Mouse (Mus musculus) kidney, embryonic 14.5 days (tissue): Measurements from ENCODE around the gene Prdm10. TPM values are rescaled to one million over a fixed set of nuclear protein-coding genes. Genes with fewer than 3 reads are reported as not detected.

Experiments
- ATAC-seq: fragments of 200-750 bp; cut with Nextera tagmentation; 2 replicates; pipeline ENCODE4 v1.8.0; 2017; ENCODE audit warnings: moderate number of reproducible peaks, mild to moderate bottlenecking, moderate TSS enrichment, moderate library complexity; ENCODE audit not compliant: low FRiP score, low TSS enrichment
- H3K27ac ChIP-seq: fragments of 300-500 bp; sonication (generic); 2 replicates; pipeline ENCODE4 v1.5.1; 2014; ENCODE audit warnings: low read depth, mild to moderate bottlenecking, low read length, moderate library complexity, mixed read lengths
- H3K27me3 ChIP-seq: fragments of 300-500 bp; sonication (generic); 2 replicates; pipeline ENCODE4 v1.6.1; 2014; ENCODE audit warnings: mild to moderate bottlenecking, low read length; ENCODE audit not compliant: control insufficient read depth, insufficient read depth
- H3K36me3 ChIP-seq: fragments of 300-500 bp; sonication (generic); 2 replicates; pipeline ENCODE4 v1.6.1; 2014; ENCODE audit warnings: low read length, mixed read lengths; ENCODE audit not compliant: control insufficient read depth, insufficient read depth
- H3K4me1 ChIP-seq: fragments of 300-500 bp; sonication (generic); 2 replicates; pipeline ENCODE4 v1.6.1; 2014; ENCODE audit warnings: low read length, mixed read lengths; ENCODE audit not compliant: control insufficient read depth, insufficient read depth
- H3K4me2 ChIP-seq: fragments of 300-500 bp; sonication (generic); replicated peaks from 2 replicates; pipeline ENCODE4 v1.6.1; 2014; ENCODE audit warnings: low read depth, mild to moderate bottlenecking, low read length
- H3K4me3 ChIP-seq: fragments of 300-500 bp; sonication (generic); 2 replicates; pipeline ENCODE4 v1.5.1; 2014; ENCODE audit warnings: mild to moderate bottlenecking, low read length
- H3K9ac ChIP-seq: fragments of 300-500 bp; sonication (generic); 2 replicates; pipeline ENCODE4 v1.6.1; 2014; ENCODE audit warnings: low read depth, mild to moderate bottlenecking, low read length, moderate library complexity
- H3K9me3 ChIP-seq: fragments of 300-500 bp; sonication (generic); 2 replicates; pipeline ENCODE4 v1.6.1; 2016; ENCODE audit warnings: low read length; ENCODE audit not compliant: control insufficient read depth
- WGBS: fragments of 180-500 bp; shearing (Covaris S2); extraction: QIAGEN DNeasy Blood & Tissue Kit; methylation state at CpG from one replicate; pipeline ENCODE4 v1.1.7; 2014; 5-methylcytosine and 5-hydroxymethylcytosine counted together
- polyA plus RNA-seq: library from polyadenylated mRNA; unstranded; fragments of >200 nt; fragmentation: Nextera tagmentation; extraction: Ambion mirVana; gene quantifications from 2 replicates; pipeline ENCODE4 v1.2.1, GENCODE M21; 2014

Prdm10 gene
- polyA plus RNA-seq, 1 experiment from 2014 or later: 7.7 TPM

DNA sequence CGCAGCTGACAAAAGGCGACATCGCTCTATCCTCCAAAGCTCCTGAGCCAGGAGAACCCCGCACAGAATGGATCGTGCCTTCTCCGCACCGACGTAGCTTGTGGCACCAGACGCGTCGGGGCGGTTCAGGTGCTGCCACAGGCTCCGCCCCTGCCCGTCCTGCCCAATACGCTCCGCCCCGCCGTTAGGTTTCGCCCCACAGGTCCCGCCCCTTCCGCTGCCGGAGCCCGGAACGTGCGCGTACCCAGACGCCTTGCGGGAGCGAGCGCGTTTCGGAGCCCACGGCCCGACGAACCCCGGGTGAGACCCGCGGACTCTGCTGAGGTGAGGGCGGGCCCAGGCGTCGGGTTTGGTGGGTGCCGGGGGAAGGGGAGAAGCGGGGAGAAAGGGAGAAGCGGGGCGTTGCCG is 105.6 kb downstream of the Prdm10 start, which contains the start of gene Nfrkb:
TSS of gene Nfrkb (plus strand) at position 246 of the 408 bp plus-strand sequence.
- Histone ChIP-seq H3K9me3 (no peaks in the 10 kb centered on the region), H3K4me2 (peak within 1 kb of the TSS; percentile 53), H3K9ac (peak within 1 kb of the TSS; percentile 88), H3K4me1 (peaks cover 11% of the 10 kb centered on the region; the same call in 1 of the 2 replicates), H3K27me3 (no peaks in the 10 kb centered on the region), H3K36me3 (peaks cover 11% of the 10 kb centered on the region; the same call in 1 of the 2 replicates), H3K27ac (no peak within 1 kb of the TSS), H3K4me3 (peak within 1 kb of the TSS; percentile 95)
- under 1% methylated on average over 39 of the region's 46 CpGs for WGBS
- peak; percentile 95 for ATAC-seq

DNA sequence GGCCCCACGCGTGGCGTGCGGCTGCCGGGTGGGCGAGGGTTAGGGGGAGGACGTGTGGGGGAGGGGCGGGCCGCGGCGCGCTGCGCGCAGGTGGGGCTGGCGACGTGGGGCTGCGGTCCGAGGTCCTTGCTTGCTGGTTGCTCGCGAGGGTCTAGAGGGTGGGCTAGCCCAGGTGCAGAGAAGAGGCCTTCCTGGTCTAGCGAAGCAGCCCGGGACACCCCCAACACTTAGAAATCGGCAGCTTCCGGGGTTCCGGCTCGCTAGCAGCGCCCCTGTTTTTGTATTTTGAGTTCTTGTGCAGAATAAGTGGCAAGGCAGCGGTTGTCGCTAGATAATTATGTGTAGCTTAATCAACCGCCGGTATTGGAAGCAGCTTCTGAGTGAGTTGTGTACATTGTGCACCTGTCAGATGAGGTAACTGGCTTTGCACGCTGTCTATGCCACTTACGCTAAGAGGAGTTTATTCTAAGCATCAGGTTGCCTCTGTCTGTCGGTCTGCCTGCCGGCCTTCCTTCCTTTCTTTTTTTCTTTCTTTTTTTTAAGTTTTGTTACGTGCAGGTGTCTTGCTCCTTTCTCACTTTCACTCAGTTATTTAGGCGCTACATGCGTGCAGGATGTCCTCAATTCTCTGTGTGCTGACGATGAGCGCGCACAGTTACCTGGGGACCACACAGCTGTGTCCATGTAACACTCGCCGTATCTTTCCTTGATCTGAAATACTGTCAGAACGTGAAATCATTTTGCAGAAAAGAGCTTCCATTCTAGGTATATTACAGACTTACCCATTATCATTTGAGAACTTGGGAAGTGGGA is 106.2 kb downstream of the Prdm10 start:
- Histone ChIP-seq H3K4me2 (peak overlapping the region; percentile 53), H3K27ac (no peak overlapping the region), H3K9ac (peak overlapping the region; percentile 88), H3K4me3 (peak overlapping the region; percentile 95), H3K27me3 (no peaks in the 10 kb centered on the region), H3K9me3 (no peaks in the 10 kb centered on the region), H3K4me1 (peaks cover 11% of the 10 kb centered on the region; the same call in 1 of the 2 replicates), H3K36me3 (peaks cover 18% of the 10 kb centered on the region)
- 9% methylated on average over 43 of the region's 44 CpGs for WGBS
- ATAC-seq: peak; percentile 59

DNA sequence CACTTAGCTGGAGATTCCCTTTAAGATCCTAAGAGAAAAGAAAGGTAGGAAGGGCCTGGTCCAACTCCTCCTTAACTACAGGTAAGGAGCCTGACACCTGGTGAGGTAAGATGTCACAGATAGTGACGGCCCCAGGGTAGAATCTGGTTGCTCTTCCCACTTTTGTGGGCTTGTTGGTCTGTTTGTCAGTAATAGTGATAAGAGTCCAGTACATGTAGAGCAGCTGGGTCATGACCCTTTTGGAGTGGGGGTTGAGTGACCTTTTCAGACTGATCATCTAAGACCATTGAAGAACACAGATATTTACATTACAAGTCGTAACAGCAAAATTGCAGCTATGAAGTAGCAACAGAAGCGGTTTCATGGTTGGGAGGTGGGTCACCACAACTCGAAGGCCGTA is 106.9 kb downstream of the Prdm10 start:
- no peak for ATAC-seq
- WGBS: 88% methylated on average over 5 of the region's 5 CpGs
- Histone ChIP-seq H3K4me1 (peaks cover 11% of the 10 kb centered on the region; the same call in 1 of the 2 replicates), H3K9me3 (no peaks in the 10 kb centered on the region), H3K9ac (peak overlapping the region; percentile 88; the same call in 1 of the 2 replicates), H3K4me2 (peak overlapping the region; percentile 53), H3K36me3 (peaks cover 24% of the 10 kb centered on the region), H3K27ac (no peak overlapping the region), H3K27me3 (no peaks in the 10 kb centered on the region), H3K4me3 (peak overlapping the region; percentile 95; the same call in 1 of the 2 replicates)

DNA sequence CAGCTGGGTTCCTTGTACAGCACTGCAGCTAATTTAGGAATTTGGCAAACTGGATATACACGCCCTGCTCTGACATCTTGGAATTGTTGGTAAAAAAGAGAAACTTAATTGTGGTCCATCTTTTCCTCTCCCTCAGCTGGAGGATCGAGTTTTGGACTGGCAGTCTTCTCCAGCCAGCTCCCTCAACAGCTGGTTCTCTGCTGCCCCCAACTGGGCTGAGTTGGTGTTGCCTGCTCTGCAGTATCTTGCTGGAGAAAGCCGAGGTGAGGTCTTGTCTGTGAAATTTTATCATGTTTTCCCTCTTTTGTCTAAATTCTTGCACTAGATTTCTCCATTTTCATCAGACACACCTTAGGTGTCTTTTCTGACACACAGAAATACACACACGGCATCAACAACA is 120.1 kb downstream of the Prdm10 start:
- 52% methylated on average over 4 of the region's 4 CpGs for WGBS
- H3K36me3 ChIP-seq: peaks cover 90% of the 10 kb centered on the region
- H3K4me1 ChIP-seq: no peaks in the 10 kb centered on the region
- H3K4me2 ChIP-seq: no peak overlapping the region
- H3K27ac ChIP-seq: no peak overlapping the region
- no peak overlapping the region for H3K9ac ChIP-seq
- ATAC-seq: no peak
- no peaks in the 10 kb centered on the region for H3K9me3 ChIP-seq
- no peaks in the 10 kb centered on the region for H3K27me3 ChIP-seq
- no peak overlapping the region for H3K4me3 ChIP-seq

DNA sequence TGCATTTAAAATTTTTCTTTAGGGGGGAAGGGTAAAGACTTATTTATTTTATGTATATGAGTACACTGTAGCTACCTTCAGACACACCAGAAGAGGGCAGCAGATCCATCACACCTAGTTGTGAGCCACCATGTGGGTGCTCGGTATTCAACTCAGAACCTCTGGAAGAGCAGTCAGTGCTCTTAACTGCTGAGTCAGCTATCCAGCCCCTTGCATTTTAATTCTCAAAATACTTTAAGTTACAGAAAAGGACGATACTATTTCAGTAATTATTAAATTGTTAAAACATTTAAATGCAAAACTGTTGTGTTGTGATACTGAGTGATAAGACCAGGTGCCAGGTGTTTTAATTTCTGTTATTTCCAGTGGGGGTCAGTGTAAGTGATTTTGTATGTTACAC is 124.0 kb downstream of the Prdm10 start:
- WGBS: 81% methylated on average over 2 of the region's 2 CpGs
- no peak overlapping the region for H3K9ac ChIP-seq
- H3K36me3 ChIP-seq: peaks cover 77% of the 10 kb centered on the region
- no peak overlapping the region for H3K4me2 ChIP-seq
- H3K4me1 ChIP-seq: no peaks in the 10 kb centered on the region
- no peak overlapping the region for H3K27ac ChIP-seq
- no peaks in the 10 kb centered on the region for H3K27me3 ChIP-seq
- ATAC-seq: no peak
- H3K9me3 ChIP-seq: no peaks in the 10 kb centered on the region
- no peak overlapping the region for H3K4me3 ChIP-seq

DNA sequence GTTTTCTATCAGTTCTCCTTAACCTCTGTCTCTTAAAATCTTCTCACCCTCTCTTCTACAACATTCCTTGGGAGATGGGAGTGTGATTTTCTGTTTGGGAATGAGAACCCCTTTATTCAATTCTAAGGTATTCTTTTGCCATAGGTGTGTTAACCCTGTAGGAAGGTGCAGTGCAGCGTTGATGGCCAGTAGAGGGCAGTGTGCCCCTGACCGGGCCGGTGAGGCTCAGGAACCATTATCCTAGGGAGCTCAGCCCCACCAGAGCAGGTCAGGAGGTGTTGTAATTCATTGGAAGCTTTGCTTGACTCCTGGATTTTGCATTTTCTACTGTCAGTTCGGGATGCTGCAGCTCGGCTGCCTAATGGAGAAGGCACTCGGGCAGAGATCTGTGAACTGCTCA is 124.9 kb downstream of the Prdm10 start:
- Histone ChIP-seq H3K9ac (no peak overlapping the region), H3K36me3 (peaks cover 79% of the 10 kb centered on the region), H3K4me2 (no peak overlapping the region), H3K4me1 (no peaks in the 10 kb centered on the region), H3K27me3 (no peaks in the 10 kb centered on the region), H3K27ac (no peak overlapping the region), H3K4me3 (no peak overlapping the region), H3K9me3 (no peaks in the 10 kb centered on the region)
- 59% methylated on average over 6 of the region's 6 CpGs for WGBS
- no peak for ATAC-seq

DNA sequence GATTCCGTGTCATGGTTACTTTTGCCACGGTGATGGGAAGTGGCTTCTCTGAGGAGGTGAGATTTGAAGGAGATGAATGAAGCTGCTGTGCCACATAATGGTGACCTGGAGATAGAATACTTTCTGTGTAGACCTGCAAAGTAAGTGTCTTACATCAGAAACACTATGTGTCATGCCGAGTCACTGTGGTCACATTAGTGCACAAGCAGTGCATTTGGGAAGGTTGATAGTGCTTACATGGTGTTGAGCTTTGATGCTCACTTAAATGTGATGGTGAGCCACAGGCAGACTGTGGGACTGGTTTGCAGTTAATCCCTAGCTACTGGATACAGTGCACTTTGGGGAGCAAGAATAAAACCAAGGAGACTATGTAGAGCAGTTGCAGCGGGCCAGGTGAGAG is 131.8 kb downstream of the Prdm10 start:
- Histone ChIP-seq H3K27ac (no peak overlapping the region), H3K36me3 (peaks cover 89% of the 10 kb centered on the region), H3K4me3 (no peak overlapping the region), H3K4me1 (no peaks in the 10 kb centered on the region), H3K27me3 (no peaks in the 10 kb centered on the region), H3K9me3 (no peaks in the 10 kb centered on the region), H3K9ac (no peak overlapping the region), H3K4me2 (no peak overlapping the region)
- no peak for ATAC-seq
- WGBS: 93% methylated on average over 4 of the region's 4 CpGs

DNA sequence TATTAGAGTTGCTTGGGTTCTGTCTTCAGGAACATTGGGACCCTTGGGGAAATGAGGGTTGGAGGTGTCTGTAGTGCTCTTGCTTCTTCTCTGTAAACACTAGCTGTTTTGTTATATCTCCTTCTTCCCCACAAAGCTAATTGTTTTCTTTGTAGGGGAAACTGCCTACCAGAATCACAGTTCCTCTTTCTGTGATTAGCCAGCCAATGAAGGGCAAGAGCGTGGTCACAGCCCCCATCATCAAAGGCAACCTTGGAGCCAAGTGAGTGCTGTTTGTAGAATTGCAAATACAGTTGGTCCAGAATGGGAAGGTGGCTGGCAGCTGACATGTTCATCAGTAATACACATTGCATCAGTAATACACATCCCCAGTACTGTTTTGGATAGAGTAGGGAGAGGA is 138.5 kb downstream of the Prdm10 start:
- Histone ChIP-seq H3K36me3 (peaks cover 87% of the 10 kb centered on the region), H3K9me3 (no peaks in the 10 kb centered on the region), H3K4me3 (no peak overlapping the region), H3K4me2 (no peak overlapping the region), H3K9ac (no peak overlapping the region), H3K4me1 (no peaks in the 10 kb centered on the region), H3K27ac (no peak overlapping the region), H3K27me3 (no peaks in the 10 kb centered on the region)
- ATAC-seq: no peak
- WGBS: 89% methylated on average over 1 of the region's 1 CpGs

DNA sequence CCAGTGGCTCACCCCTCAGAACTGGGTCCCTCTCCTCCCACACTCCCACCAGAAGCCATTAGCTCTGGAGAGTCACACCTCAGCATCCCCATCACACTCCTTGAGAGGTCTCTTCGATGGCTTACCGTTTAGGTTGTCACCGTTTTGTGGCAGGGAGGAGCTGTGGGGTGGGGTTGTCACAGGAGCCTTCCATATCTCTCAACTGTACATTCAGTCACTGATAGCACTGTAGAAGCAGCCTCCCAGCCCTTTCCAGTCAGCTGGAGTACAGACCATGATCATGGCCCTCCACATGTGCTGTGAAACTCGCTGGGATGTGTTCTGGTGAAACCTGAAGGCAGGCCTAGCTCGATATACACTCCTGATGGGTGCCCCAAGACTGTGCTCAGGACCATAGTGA is 141.8 kb downstream of the Prdm10 start:
- ATAC-seq: no peak
- H3K36me3 ChIP-seq: peaks cover 60% of the 10 kb centered on the region
- no peak overlapping the region for H3K9ac ChIP-seq
- H3K27me3 ChIP-seq: no peaks in the 10 kb centered on the region
- 81% methylated on average over 5 of the region's 5 CpGs for WGBS
- H3K4me3 ChIP-seq: no peak overlapping the region
- H3K4me1 ChIP-seq: no peaks in the 10 kb centered on the region
- no peaks in the 10 kb centered on the region for H3K9me3 ChIP-seq
- no peak overlapping the region for H3K4me2 ChIP-seq
- H3K27ac ChIP-seq: no peak overlapping the region
